Mouse (Mus musculus) A20 (cell line): ENCODE results near the gene Rem2.

Experiments used
- DNase-seq: peaks from one replicate; pipeline ENCODE4 v3.0.0-alpha.2; 2011; ENCODE audit warnings: low read depth, low spot score

The Rem2 gene

DNA sequence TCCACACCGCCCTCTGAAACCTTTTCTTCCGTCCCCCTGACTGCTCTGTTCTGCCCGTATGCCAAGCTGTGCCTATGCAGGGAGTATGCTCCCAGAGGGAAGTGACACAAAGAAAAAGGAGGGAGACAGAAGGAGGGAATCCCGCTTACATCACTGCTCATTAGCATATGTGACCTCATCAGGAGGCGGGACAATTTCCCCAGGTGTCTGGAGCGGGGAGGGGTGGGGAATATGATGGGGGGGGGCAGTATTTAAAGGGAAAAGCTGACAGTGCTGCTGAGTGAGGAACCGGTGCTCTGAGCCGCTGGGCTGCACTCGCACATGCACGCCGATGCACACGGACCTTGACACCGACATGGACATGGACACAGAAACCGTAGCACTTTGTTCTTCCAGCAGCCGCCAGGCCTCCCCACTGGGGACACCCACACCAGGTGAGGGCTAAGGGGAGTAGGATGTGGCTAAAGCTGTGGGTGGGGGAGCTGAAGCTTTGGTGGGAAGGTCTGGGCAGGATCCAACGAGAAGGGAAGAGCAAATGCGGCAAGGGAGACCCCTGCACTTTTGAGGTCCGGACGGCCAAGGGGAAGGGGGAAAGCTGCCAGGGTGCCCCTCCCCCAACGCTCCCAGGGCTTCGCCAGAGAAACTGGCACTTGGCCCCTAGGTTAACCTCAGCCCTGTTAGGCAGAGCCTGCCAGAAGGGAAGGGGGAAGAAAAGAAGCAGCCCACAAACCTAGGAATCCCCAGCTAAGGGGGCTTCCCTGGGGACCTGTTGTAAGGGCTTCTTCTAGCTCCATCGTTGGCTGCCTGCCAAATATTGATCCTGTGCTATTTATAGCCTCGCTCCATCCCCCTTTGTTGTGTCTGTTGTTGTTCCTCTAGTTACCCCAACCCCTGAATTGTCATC lies at the start of gene Rem2:
Gene Rem2, plus strand, starts transcription at position 160 of the 904 bp plus-strand sequence.
- no peak for DNase-seq

DNA sequence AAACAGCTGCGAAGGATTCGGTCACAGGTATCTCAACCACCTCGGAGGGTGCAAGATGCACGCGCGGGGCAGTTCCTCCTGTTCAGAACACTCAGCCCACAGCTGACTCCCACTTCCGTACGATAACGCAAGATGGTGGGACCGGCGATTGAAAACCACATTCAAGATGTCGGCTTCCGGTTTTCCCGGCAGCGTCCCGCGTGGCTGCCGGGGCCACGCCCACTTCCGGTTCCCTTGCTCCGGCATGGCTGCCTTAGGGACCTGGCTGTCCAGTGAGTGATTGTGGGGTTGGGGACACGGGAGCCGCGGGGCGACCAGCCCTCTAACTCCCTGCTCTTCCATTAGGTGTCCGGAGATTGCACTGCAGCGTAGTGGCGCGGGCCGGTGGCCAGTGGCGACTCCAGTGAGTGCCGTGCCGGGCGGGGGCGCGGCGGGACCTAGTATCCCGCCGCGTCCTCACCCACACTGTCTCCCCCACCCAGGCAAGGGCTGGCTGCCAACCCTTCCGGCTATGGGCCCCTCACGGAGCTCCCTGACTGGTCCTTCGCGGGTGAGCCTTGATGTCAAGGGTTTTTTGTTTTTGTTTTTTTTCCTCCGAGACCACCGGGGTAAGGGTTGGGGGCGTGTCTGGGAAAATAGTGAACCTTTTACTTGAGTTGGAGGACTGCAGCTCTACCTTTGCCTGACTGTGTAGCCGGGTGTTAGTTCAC lies 49.1 kb upstream of the Rem2 start, which contains the start of gene Mrpl52:
Gene Mrpl52, plus strand, starts transcription at position 221 of the 710 bp plus-strand sequence.
- DNase-seq = peak; percentile 88

DNA sequence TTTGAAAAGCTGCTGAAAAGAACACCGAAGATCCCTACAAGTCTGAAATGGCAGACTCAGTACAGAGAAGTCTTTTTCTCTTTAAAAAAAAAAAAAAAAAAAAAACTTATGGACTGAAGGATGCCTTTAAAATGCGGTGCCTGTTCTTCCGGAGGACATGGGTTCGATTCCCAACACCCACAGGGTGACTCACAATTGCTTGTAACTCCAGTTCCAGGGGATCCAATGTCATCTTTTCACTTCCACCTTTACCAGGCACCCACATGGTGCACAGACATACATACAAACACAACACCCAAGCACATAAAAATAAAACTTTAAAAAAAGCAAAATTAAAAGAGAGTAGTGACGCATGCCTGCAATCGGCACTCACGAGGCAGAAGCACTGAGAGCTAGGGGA lies 48.2 kb upstream of the Rem2 start:
- no peak for DNase-seq

DNA sequence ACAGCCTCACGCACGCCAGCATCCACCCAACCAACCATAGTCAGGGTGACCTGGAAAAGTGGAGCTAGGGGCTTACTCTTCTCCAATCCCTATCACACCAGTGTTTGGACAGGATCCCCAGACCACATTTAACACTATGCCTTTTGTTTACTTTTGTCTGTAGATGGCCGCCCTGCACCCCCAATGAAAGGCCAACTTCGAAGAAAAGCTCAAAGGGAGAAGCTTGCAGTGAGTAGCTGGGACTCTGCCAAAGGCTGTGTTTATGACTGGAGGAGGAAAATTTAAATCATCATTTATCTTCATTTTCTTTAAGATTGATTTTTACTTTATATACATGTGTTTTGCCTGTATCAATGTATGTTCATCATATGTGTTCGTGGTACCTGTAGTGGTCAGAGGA lies 47.5 kb upstream of the Rem2 start:
- no peak for DNase-seq

DNA sequence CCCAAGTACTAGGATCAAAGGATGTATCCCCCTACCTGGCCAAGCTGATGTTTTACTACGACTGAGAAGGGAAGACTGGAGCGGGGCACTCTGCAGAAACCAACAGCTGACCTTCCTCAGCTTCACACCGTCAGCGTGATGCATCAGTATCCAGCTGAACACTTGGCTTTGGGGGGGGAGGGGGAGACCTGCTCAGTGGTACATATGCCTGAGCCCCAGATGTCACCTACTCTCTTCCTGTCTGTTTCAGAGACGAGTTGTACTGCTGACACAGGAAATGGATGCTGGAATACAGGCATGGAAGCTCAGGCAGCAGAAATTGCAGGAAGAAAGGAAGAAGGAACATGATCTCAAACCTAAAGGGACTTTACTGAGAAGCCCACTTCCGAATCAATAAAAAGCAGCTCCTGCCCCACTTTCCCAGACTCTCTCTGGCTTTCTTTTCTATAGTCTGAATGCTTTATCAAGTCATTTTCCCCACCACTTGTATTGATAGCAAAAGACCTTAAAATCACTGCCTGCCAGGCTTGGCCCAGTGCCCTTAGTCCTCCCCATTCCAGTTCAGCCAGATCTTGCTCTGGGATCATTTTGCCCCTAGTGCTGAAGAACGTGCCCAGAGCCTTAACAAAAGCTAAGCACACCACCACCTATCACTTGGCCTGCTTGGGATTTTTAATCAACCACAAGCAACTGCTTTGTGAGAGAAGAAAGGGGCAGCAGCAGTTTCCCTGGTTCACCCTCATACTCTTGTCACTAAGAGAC lies 46.4 kb upstream of the Rem2 start:
- DNase-seq = no peak

DNA sequence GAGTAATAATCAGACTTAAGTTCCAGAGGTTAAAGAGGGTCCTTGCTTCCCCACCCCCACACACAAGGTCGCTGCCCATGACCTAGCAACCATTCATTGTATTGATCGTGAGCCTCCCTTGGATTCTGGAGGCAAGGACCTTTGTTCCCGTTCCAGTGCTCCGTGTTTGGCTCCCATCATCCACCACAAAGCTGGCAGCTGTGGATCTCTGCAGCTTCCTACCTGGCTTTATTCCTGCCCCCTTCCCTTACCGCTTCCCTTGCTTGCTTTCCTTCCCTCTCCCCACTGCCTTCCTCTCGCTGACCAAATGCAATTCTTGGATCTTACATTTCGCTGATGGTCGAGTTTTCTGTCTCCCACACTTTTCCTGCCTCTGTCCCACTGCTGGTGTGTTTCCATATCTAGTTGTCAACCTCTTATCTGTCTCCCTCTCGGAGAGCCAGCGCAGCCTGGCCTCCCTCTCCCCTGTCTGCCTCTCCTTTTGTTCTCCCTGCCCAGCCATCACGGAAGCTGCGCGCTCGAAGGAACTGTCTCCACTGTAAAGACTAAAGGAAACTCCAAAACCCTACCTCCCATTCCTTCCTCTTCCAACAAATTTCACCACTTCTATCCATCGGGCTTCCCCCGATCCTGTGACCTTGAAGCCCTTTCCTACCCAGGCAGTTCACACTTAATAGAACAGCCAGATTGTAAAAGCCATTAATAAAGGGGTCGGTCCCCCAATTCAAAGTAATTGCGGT lies 45.3 kb upstream of the Rem2 start:
- no peak for DNase-seq

DNA sequence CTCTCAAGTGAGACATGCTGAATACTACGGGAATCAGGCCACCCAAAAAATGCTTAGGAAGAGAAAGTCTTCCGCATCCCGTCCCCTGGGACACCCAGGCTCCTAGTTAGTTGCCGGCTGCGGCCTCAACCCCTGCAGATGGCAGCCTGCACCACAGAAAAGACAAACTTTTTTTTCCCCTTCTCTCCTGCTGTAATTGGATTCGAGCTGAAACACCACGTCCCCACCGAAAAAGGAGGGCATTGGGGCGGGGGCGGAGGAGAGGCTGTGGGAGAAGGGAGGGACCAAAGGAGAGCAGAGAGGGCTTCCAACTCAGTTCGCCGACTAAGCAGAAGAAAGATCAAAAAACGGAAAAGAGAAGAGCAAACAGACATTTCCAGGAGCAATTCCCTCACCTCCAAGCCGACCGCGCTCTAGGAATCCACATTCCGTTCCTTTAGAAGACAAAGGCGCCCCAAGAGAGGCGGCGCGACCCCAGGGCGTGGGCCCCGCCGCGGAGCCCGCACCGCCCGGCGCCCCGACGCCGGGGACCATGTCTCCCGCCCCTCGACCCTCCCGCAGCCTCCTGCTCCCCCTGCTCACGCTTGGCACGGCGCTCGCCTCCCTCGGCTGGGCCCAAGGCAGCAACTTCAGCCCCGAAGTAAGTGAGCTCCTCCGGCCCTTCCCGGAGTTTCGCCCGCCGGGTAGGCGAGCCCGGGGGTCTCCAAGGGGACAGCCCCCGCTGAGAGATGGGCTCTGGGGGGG lies 44.4 kb upstream of the Rem2 start, which contains the start of gene Mmp14:
Gene Mmp14, plus strand, starts transcription at position 279 of the 744 bp plus-strand sequence.
- no peak for DNase-seq

DNA sequence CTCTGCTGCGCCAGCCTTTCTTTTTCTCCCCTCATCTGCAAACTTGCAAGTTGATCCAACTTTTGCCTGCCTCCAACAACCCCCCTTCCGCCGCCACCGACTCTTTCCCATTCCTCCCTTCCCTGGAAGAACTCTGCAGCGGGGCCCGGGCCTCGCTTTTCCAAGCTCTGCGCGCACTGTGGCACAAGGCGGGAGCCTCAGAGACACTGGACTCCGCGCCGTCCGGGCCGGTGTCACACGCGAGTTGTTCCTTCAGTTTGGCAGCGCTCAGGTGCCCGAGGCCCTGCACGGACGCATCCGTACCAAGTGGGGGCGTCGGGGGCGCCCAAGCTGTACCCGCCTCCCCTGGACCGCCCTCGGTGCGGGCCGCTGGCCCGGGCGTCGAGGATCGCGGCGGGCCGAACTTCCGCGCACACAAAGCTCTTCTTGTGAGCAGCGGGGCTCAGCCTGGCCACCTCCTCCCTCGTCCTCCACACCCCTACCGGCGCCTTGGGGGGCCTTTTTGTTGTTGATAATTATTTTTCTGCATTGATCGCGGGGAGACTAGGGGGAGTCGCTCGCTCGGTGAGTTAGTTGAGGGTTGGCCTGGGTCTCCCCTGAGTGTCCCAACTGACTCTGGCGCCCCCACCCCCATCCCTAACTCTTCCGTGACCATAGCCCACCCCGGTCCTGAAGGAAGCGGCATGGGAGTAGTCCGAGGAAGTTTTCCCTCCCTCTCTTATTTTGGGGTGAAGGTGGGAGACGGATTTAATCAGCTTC lies 43.6 kb upstream of the Rem2 start:
- DNase-seq = no peak

DNA sequence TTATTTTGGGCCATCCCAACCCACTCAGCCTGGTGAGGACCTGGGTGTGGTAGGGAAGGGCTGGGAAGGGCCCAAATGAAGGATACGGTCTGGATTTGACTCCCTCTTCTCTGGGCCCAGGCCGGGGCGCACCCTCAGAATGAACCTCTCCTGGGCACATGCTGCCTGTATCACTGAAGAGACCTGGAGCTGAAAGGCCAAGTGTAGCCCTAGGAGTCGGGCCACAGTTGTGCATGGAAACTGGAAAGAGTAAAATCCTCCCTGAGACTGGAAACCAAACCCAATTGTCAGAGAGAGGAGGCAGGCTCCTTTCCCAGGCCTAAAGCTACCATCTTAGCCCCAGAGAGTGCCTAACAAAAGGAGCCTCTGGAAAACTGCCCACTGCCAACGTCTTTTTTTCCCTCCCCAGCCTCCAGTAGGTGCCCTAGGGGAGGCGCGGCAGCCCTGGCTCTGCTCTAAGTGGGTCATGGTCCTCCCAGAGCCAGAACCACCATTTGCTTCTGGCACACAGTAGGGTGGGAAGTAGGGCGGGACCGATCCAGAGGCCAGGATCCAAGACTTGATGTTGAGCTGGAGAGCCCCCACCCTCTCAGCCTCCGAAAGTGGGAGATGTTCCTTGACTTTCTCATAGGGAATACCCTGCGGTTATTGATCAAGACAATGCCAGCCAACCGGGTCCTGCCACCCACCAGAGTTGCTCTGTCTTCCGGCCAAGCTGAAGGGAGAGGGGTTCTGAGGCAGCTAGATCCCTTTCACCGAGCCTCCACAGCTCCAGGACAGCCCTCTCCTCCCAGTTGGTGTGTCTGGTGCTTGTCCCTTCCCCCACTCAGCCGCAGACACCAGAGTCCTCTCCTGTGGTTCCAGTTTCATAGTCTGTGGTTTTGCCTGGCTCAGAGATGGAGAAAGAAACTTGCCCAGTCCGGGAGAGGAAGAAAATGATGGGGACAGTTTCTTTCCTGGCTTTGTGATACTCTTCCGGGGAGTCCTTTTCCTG lies 42.8 kb upstream of the Rem2 start:
- no peak for DNase-seq

DNA sequence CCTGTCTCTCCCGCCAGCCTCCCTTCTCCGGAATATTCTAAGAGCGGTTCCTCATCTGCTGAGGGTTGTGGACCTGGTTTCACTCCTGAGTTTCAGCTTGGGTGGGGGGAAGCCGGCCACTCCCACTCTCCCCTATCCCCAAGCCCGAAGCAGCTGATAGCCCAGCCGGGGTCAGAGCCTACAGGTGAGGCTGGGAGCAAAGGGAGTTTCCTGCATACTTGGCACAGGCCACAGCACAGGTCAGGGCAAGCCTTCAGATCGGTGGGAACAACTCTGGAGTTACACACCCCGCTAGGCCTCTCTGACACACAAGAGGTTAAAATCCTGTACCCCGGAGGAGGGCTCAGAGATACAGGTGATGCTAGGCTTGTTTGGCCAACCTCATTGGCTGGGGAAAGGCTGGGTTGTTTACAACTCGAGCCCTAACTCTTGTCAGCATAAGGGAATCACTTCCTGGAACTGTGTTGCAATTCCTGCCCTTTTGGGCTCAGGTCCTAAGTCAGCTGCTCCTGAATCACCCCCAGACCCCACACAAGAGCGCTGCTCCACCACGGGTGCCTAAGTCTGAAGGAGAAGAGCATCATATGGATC lies 41.9 kb upstream of the Rem2 start:
- DNase-seq = no peak

DNA sequence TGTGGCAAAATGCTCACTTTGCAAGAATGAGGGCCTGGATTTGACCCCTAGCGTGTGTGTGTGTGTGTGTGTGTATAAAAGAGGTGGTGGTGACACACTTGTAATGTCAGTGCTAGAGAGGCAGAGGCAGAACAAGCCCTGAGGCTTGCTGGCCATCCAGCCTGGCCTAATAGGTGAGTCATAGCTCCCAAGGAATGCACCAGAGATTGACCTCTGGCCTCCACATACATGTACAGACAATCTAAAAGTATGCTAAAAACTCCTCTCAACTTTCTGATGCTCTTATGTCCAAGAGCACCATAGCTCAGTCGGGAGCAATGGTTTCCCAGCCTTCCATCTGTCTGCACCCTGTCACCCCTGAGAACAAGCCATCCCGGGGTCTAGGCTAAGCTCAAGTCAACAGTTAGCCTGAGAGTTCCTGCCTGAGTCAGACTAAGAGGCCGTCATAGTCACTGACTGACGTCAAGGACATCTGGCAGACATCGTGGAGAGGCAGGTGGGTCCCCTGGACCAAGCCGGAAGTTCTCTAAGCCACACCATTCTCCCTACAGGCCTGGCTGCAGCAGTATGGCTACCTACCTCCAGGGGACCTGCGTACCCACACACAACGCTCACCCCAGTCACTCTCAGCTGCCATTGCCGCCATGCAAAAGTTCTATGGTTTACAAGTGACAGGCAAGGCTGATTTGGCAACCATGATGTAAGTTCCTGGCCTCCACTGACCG lies 40.5 kb upstream of the Rem2 start:
- no peak for DNase-seq

DNA sequence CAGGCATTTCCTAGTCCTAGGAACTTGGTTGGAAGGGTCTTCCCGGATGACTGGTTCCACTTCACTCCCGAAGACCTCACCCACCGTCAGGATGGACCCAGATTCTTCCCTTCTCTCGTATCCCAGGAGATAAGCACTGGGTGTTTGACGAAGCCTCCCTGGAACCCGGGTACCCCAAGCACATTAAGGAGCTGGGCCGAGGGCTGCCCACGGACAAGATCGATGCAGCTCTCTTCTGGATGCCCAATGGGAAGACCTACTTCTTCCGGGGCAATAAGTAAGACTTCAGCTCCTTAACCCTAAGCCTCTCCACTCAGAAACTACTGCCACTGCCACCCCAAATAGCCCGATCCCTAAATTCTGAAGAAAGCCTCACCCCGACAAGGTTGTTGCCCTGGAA lies 36.7 kb upstream of the Rem2 start:
- no peak for DNase-seq

DNA sequence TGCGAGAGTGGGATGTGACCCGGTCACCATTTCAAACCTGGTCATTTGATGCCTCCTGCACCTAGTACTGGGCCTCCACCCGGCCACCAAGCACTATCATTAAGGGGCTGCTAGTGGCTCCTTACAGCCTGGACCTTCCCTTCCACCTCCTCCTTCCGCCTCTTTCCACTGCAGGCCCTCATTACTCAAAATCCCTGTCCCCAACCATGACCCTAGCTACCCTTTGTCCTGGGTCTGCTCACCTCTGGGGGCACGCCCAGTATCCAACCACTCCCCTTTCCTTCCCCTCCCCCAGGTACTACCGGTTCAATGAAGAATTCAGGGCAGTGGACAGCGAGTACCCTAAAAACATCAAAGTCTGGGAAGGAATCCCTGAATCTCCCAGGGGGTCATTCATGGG lies 36.3 kb upstream of the Rem2 start:
- DNase-seq = no peak

DNA sequence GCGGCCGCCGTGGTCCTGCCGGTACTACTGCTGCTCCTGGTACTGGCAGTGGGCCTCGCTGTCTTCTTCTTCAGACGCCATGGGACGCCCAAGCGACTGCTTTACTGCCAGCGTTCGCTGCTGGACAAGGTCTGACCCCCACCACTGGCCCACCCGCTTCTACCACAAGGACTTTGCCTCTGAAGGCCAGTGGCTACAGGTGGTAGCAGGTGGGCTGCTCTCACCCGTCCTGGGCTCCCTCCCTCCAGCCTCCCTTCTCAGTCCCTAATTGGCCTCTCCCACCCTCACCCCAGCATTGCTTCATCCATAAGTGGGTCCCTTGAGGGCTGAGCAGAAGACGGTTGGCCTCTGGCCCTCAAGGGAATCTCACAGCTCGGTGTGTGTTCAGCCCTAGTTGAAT lies 35.4 kb upstream of the Rem2 start:
- no peak for DNase-seq

DNA sequence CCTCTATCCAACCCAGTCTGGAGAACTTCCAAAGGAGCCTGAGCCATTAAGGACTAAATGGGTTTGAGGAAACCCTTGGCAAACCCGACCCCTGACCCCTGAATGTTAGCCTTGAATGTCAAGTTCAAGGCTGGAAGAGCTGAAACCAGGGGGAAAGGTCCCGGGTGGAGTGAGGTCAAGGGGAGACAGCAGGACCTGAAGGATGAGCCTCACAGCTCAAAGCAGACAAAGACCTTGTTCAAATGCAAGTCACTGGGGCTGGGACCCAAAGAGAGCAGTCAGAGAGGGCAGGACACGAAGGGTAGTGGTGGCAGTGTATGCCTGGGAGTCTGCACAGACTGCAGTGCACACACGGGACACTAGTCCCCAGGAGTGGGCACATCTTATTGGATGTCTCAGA lies 34.5 kb upstream of the Rem2 start:
- DNase-seq = no peak

DNA sequence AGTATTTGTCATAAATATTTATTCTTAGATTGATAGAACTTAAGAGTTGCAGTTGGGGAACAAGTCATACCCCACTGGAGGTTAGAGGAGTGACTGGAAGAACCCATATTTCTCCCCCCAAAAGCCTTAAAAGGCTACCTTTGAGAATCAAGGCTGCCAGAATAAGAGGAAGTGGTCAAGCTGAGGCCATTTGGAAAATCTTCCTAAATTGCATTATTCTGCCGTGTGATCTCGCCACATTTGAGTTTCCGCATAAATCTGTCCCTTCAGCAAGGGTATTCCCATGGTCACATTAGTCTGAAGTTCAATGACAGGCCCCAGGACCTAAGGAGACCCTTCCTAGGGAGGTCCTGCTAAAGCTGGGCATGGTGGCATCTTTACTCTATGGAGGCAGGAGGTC lies 33.4 kb upstream of the Rem2 start:
- no peak for DNase-seq

DNA sequence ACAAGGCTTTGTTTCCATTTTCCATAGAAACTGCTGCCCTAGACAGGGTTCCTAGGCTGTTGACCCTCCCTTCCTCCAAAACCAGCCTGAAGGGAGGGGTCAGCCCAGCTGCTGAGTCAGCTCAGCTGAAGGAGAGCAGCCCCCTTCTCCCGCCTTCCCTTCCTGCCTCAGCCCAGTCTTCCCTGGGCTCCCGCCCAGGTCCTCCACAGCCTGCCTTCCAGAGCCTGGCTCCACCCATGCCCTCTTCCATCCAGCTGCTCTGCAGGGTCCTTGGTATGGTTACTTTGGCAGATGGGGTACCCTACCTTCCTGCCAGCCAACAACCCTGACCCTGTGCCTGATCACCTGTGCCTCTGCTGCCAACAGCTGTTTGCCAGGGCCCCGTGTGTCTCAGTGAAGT lies 32.7 kb upstream of the Rem2 start:
- no peak for DNase-seq
